Mouse (Mus musculus): ENCODE results near the gene Trim32.

- TF ChIP-seq CTCF (IDR thresholded peaks at IDR 0.05; ENCODE audit: insufficient read depth, low read length) (no peak), POLR2A (IDR thresholded peaks at IDR 0.05; ENCODE audit: borderline replicate concordance, extremely low read depth, low read depth, low read length) (no peak)
Measured at GRCm38 (mm10) chr4:65586947-65587346, 17.8 kb upstream of the Trim32 start.
